Mouse (Mus musculus): Measurements from ENCODE around the gene Cfap43.

Gene Cfap43

GRCm38 (mm10) chr19:47795009-47795728 is 123.9 kb downstream of the Cfap43 start:
- peak; percentile 77 for DNase-seq (ENCODE audit: low spot score)

GRCm38 (mm10) chr19:47794331-47794730 is 124.8 kb downstream of the Cfap43 start:
- peak; percentile 23 for DNase-seq (ENCODE audit: low spot score)

- no peak for DNase-seq (ENCODE audit: low spot score)
Observed at GRCm38 (mm10) chr19:47790316-47791020, 128.6 kb downstream of the Cfap43 start.

GRCm38 (mm10) chr19:47783898-47784297 is 135.2 kb downstream of the Cfap43 start:
- no peak for DNase-seq (ENCODE audit: low spot score)

- DNase-seq (ENCODE audit: low spot score), result no peak
Observed at GRCm38 (mm10) chr19:47780972-47781371, 138.1 kb downstream of the Cfap43 start.

GRCm38 (mm10) chr19:47780145-47780544 is 138.9 kb downstream of the Cfap43 start:
- DNase-seq (ENCODE audit: low spot score), result no peak

- no peak for DNase-seq (ENCODE audit: low spot score)
Observed at GRCm38 (mm10) chr19:47777847-47778246, 141.2 kb downstream of the Cfap43 start.

GRCm38 (mm10) chr19:47755625-47756024 is 163.5 kb downstream of the Cfap43 start:
- DNase-seq (ENCODE audit: low spot score), result no peak

- DNase-seq (ENCODE audit: low spot score), result no peak
Observed at GRCm38 (mm10) chr19:47754931-47755330, 164.2 kb downstream of the Cfap43 start.

- DNase-seq (ENCODE audit: low spot score), result no peak
Observed at GRCm38 (mm10) chr19:47753921-47754320, 165.2 kb downstream of the Cfap43 start.

GRCm38 (mm10) chr19:47752456-47752855 is 166.6 kb downstream of the Cfap43 start:
- no peak for DNase-seq (ENCODE audit: low spot score)

- peak; percentile 13 for DNase-seq (ENCODE audit: low spot score)
Observed at GRCm38 (mm10) chr19:47750391-47750790, 168.7 kb downstream of the Cfap43 start.

- no peak for DNase-seq (ENCODE audit: low spot score)
Observed at GRCm38 (mm10) chr19:47748950-47749349, 170.1 kb downstream of the Cfap43 start.

GRCm38 (mm10) chr19:47747072-47747471 is 172.0 kb downstream of the Cfap43 start:
- no peak for DNase-seq (ENCODE audit: low spot score)

- peak; percentile 85 for DNase-seq (ENCODE audit: low spot score)
Observed at GRCm38 (mm10) chr19:47731931-47732330, 187.2 kb downstream of the Cfap43 start.

- DNase-seq (ENCODE audit: low spot score), result peak; percentile 97
Observed at GRCm38 (mm10) chr19:47731071-47731881, 187.8 kb downstream of the Cfap43 start, which contains the start of gene Sfr1. Gene Sfr1, plus strand, starts transcription at chr19:47731682.

GRCm38 (mm10) chr19:47730691-47731070 is 188.4 kb downstream of the Cfap43 start:
- DNase-seq (ENCODE audit: low spot score), result peak; percentile 89

- no peak for DNase-seq (ENCODE audit: low spot score)
Observed at GRCm38 (mm10) chr19:47725643-47726140, 193.4 kb downstream of the Cfap43 start.

GRCm38 (mm10) chr19:47724903-47725302 is 194.2 kb downstream of the Cfap43 start:
- no peak for DNase-seq (ENCODE audit: low spot score)

- DNase-seq (ENCODE audit: low spot score), result no peak
Observed at GRCm38 (mm10) chr19:47722471-47722870, 196.6 kb downstream of the Cfap43 start.

- no peak for DNase-seq (ENCODE audit: low spot score)
Observed at GRCm38 (mm10) chr19:47719147-47719546, 199.9 kb downstream of the Cfap43 start.

GRCm38 (mm10) chr19:47716144-47716543 is 202.9 kb downstream of the Cfap43 start:
- no peak for DNase-seq (ENCODE audit: low spot score)

All from embryo, embryonic 10.5 days (tissue).